19 mouse cellular contexts compared by ENCODE assay signal in the genomic region with DNA sequence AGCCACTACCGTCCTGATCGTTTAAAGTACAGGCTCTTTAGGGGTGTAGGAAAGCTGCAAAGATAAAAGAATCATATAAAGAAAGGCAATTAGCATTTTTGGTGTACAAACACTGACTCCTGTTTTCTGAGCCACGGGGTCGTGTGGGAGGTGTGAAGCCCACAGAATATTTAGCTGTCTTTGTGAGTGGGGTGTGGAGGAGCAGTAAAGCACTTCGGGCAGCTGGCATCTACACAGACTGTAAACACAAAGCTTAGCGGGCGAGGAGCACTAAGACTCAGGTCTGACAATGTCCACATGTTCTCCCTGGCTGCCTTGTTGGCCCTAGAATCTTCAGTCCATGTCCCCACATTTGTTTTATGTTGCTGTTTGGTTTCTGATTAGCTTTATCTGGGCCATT. TPM values are rescaled to one million over a fixed set of nuclear protein-coding genes. Genes with fewer than 3 reads are reported as not detected.
DNase-seq lines count a peak whose midpoint lies in the region.
"Had no signal": no experiment of that assay in that cellular context is flagged by ENCODE, and none has a peak within 500 bp of the region (broad histone marks: within the 10 kb centered on the region; RNA-seq: fewer than 3 reads in every experiment).

No protein-coding gene starts in this region.

- DNase-seq in frontal cortex, postnatal 36 days (ENCODE audit: low spot score in 2 of 2) = peak; percentile 11 to 25
- no peak for DNase-seq in frontal cortex, postnatal 14 days (ENCODE audit: low spot score in 2 of 2)
- peak; percentile 9 to 24 for DNase-seq in left cerebral cortex, adult 18-20 months (ENCODE audit: low spot score in 2 of 2)
- DNase-seq in left cerebral cortex, postnatal 10 days (ENCODE audit: extremely low spot score in 1 of 2, low spot score in 2 of 2) = no peak
- peak; percentile 31 to 35 for DNase-seq in right cerebral cortex, adult 2 months (ENCODE audit: low spot score in 2 of 2)
- DNase-seq in right cerebral cortex, postnatal 4 days = no peak
- DNase-seq in adrenal gland, postnatal 25 days = no peak
- DNase-seq: adrenal gland, postnatal 14 days; cerebellum, adult 18-20 months; cerebellum, postnatal 10 days; gastrocnemius, adult 2 months; gastrocnemius, postnatal 36 days; heart, adult 2 months; heart, postnatal 10 days; layer of hippocampus, adult 9-11 months; liver; spleen, adult 18-20 months; thymus, adult 18-20 months; thymus, postnatal 36 days had no signal

- intact Hi-C loops in left cerebral cortex, postnatal 10 days (cut with DNase I) = no loop called here

RNA-seq across cellular contexts. Expression of a gene that starts 16.7 kb away (rescaled TPM):
- total RNA-seq in left cerebral cortex, adult 18-20 months (2021) = 10 to 100 TPM; 13.3 to 16.2 TPM
- 10 to 100 TPM; 14.8 to 15.0 TPM for total RNA-seq in left cerebral cortex, postnatal 10 days (2021)
- total RNA-seq in adrenal gland, postnatal 25 days (2021) = 10.1 and 14.9 TPM in 2 replicates

RNA-seq across cellular contexts. Expression of a gene that starts 17.2 kb away (rescaled TPM):
- total RNA-seq in left cerebral cortex, adult 18-20 months (2021) = 10 to 100 TPM; 21.7 to 22.3 TPM
- 10 to 100 TPM; 32.0 to 32.9 TPM for total RNA-seq in left cerebral cortex, postnatal 10 days (2021)
- 16.6 and 19.9 TPM in 2 replicates for total RNA-seq in adrenal gland, postnatal 25 days (2021)

Comparison
In these comparisons a context has a peak if more than half of its experiments do, and no peak if none do; other contexts are left out.
1. DNase-seq: peak in frontal cortex, postnatal 36 days (2 of 2), left cerebral cortex, adult 18-20 months (2 of 2) and right cerebral cortex, adult 2 months (2 of 2); none in frontal cortex, postnatal 14 days (0 of 2), left cerebral cortex, postnatal 10 days (0 of 2), right cerebral cortex, postnatal 4 days (single experiment) and adrenal gland, postnatal 25 days (single experiment).